Mouse (Mus musculus): ENCODE results near the gene Syn3.
A peak's percentile ranks its signal among the peaks of the same experiment; 100 is the strongest.
"Not testable (repeated sequence)": the region's sequence is repeated elsewhere in the genome, so short reads cannot be mapped to it uniquely, and the experiment has no call there.

Gene Syn3

DNA sequence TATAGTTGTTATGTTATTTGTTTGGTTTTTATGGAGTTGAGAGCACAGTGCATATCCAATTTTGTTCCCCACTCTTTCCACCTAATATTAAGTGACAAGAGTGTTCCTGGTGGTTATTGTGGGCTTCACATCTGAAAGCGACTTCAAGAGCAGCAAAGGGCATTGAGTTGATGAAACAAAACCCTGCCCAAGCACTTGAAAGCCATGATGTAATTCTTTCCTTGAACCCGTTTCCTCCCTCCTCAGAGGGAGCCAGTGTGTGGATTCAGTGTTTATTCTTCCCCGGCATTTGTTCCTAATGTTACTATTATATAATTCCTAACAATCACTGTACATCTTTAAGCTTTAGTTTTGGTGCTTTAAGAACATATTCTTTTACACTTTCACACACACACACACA is 361.6 kb downstream of the Syn3 start:
- no peak for DNase-seq

DNA sequence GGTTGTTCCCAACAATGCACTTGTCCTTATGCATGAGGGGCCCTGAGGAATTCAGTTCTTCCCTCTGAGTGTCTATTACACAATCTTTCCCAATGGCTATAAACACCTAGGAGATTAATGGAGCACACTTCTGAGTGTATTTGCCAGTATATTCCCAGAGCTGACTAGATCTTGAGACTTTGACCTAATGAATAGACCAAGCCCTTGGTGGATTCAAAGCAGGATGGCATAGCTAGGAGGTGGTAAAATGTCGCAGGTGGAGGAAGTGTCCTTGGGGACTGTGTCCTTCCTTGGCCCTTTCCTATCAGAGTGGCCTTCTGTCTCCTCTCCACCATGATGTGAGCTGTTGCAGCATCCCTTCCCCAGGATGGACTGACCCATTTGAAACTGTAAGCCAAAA is 362.4 kb downstream of the Syn3 start:
- DNase-seq, result no peak

DNA sequence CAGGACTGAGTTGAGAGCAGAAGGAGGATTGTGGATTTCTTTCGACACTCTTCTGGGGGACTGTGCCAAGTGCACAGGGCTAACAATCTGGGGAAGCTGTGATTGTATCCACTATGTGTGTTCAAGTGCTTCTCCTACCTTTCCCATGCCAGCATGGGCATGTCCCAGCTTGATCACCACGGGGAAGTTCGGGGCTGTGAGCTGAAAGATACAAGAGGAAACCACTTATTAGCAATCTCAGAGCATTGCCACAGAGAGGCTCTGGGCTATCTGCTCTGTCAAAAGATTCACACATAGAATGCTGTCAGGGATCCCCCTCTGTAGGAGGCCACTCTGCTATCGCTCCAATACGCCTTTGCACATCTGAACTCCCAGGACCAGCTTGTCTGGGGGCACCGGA is 363.8 kb downstream of the Syn3 start:
- DNase-seq, result no peak

DNA sequence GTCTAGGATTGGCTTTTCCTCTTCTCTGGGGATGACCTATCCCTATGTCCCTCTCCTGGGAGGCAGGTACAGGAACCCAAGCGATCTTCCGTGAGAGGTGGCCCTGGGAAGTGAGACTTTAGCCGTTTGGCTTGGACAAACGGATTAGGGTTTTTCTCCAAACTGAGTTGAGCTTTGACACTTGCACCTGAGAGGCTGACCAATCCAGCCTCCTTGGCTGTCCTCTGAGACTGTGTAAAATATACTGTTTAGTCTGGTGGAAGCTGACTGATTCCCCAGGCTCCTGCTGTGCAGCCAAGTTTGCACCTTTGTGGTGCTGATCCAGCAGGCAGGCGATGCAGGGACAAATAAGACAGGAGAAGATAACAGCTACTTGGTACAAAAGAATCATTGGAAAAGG is 364.4 kb downstream of the Syn3 start:
- no peak for DNase-seq

DNA sequence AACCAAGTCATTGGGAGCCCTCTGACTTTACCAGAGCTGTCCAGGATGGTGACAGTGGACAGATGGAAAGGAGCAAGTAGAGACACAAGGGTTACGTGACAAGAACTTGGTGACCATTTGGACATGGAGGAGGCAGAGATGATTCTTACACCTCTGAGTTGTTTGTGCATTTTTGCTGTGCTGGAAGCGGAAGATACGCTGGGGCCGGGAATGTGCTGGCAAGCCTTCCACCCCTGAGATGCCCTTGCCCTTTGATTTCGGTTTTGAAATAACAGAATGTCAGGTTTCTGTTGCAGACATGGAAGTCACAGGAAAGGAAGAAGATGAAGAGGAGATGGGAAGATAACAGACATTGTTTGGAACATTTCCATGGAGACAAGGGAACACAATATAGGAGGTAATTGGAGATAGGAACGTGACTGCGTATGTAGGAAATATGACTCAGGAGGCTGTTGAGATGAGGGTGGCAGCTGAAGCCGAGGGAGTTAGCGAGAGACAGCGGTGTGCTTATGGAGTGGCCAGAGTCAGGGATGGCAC is 366.2 kb downstream of the Syn3 start:
- no peak for DNase-seq

DNA sequence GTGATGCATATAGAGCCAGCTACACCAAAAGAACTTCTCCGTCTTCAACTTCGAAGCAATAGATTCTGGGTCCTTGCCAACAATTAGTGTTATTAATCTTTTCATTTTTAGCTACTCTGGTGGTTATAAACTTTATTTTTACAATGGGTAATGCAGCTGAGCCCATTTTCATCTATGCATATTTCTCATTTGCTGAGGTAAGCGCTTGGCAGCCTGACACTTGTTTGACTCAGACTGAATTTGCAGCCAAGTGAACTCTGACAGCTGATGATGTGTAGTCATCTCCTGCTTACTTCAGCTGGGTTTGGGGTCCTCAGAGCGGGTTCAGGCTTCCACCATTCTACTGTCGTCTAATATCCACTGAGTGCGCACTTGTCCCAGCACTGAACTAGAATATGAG is 369.6 kb downstream of the Syn3 start:
- no peak for DNase-seq

DNA sequence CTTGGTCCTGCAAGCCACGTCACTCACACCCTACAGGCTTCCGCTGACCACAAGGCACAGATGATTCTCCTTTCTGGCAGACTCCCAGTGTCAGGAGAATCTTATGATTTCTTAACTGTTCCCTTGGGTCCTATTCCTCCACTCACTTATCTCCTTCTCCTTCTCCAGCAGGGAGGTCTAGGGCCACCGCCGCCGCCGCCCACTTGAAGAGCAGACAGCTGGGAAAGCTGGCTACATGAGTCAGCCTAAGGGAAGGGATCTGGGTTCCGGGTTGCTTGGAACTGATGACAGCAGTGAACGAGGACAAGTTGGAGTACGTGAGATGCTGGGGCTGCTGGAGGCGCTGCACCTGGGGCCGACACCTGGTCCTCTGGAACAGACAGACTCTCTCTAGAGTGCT is 372.2 kb downstream of the Syn3 start:
- no peak for DNase-seq

DNA sequence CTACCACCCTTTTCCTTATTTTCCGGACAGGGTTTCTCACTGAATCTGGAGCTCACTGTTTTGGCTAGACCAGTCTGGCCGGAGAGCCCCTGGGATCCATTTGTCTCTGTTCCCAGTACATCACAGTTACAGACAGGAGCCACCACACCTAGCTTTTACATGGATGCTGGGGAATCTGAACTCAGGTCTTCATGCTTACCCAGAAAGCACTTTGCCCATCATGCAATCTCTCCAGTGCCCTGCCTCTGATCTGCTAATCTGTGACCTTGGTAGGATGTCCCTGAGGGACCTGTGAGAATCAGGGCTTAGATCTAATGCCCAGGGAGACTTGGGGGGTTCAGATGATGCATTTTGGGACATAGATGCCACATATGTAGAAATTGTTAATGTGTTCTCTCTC is 373.3 kb downstream of the Syn3 start:
- DNase-seq, result no peak

DNA sequence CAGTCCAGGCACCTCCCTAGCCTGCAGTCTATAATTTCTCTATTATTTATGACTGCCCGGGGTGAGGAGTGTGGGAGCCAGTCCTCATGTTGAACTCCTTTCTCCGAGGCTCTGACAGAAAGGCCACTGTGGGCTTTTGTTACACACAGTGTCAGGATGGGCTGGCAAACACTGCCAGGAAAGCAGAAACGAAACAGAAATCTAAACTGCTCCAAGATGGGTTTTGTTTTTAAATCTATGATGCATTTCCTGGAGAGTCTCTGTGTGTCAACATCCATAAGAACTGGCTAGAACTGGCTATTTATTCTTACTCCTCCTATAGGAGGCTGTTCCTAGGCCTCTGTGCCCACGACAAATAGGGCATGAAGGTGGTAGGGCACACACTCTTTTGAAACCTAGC is 374.6 kb downstream of the Syn3 start:
- no peak for DNase-seq

DNA sequence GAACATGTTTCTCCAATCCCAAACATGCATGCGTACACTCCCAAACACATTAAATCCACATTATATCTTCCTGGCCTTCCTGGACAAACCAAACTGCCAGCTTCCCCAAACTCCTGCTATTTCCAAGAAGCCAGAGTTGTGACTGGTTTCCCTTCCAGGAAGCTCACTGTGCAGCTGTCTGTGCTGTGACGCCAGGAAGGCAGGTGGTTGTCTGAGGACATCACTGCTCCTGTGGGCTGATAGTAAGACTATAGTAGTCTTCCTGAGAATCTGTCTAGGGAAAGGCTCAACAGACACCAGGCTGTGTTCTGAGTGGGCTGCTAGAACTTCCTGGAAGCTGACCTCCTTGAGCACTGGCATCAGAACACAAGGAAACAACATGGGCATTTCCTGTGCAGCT is 375.5 kb downstream of the Syn3 start:
- DNase-seq, result no peak

DNA sequence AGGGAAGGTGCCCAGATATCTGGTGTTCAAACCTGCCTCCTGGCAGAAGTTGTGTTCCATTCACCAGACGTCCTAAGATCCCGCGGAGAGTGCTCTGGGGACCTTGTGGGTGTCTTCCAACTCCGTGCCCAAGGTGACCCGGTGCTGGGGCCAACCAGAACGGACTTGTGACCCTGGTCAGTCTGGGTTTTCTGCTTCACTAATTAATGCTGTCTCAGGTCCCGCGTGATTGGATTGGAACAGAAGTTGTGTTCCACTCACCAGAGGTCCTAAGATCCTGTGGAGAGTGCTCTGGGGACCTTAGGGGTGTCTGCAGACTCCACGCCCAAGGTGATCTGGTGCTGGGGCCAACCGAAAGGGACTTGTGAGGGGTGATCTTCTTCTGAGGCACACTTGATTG is 376.2 kb downstream of the Syn3 start:
- DNase-seq, result not testable (repeated sequence)

DNA sequence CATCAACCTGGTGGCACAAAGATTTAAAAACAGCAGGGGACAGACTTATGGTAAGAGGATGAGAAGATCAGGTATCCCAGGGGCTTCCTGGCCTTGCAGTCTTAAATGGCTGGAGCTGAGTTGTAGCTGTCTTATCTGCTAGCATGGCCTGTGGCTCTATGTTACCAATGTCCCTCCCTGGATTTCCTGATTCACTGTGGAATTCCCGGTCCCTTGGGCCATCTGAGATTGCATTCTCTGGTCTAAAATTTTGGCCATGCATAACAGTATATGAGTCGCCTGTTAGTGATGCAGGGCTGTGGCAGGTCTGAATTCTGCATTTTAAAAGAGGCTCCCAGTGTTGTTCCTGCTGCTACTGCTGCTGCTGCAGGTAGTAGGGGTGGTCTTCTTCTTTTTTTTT is 382.4 kb downstream of the Syn3 start:
- DNase-seq, result no peak

DNA sequence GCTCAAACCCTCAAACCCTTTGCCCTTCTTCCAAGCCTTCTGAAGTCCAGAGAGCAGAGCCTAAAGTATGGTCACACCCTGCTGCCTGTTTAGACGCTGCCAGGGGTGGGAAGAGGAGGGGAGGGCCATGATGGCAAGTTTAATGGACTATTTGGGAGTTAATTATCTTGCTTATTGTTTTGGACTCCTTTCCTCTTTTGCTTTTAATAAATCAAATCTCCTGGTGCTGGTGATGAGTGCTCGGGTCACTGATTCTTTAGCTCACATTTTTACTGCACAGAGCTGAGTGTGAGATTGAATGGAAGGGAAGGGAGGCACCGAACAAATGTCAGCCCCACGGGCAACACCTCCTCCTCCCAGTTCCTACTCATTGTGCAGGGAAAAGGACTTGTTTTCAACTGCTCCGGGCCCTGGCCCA is 384.3 kb downstream of the Syn3 start:
- no peak for DNase-seq

DNA sequence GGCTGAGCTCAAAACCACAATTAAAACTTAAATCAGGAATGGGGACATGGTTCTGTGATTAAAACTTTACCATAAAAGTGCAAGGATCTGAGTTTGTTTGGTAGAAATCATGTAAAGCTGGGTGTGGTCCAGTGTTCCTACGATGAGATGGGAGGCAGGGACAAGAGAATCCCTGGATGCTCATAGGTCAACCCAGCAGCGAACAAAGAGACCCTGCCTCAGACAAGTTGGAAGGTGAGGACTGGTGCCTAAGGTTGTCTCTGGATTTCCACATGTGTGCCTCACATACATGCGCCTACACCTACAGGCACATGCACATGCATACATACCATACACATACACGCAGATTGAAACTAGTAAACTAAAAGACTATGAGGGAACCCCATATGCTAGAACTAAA is 389.9 kb downstream of the Syn3 start:
- no peak for DNase-seq

DNA sequence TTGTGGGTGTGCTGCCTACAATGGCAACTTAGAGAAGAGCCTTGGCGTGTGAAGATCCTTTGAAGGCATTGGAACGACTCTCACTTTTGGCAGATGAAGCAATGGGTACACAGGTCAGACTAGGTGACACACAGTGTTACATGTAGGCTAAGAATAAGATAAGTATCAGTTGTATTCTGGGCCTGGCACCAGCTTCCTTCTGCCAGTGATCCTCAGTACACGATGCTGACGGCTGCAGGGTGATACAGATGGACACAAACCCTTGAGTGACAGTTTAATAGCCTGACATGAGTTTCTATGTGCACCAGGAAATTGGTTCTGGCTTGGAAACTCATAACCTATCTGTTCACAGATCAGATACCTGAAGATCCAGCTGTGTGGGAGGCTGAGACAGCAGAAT is 391.0 kb downstream of the Syn3 start:
- no peak for DNase-seq

DNA sequence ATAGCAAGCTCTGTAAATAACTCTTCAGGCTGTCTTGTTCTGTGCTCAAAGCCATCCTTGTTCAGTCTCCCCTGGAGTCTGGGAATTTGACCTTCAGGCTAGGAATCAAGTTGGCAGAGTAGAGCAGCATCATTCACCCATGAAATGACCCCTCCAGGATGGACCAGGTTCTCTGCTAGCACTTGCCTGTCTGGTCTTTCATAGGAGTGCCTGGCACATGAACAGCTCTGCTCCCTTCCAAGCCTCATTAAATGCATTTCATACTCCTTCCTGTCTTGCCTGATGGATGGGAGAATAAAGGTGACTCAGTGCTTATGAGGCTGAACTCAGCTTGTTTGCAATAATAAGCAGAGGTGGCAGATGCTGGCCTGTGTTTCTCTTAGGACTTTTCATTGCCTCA is 394.7 kb downstream of the Syn3 start:
- DNase-seq, result no peak

DNA sequence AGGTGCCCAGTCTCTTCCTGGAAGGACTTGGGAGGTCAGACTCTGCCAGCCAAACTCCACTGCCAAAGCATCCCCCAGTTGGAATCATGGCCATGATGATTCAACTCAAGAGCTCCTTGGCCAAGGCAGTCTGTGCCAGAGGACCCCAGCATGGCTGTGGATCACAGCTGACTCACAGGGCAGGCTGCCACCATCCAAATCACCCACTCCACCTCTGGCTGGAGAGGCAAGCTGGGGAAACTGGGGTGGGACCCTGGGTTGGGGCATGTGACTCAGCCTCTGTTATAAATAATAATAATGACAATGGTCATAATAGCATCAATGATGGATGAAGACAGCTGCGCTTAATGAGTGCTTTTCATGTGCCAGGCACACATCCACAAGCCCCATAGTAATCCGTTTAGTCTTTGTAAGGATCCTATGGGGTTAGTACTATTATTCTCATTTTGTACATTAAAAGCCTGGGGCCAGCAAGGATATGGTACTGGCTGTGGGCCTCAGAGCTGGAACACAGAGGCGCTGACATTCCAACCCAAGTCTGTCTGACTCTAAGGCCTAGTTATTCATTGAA is 398.3 kb downstream of the Syn3 start:
- DNase-seq, result no peak

DNA sequence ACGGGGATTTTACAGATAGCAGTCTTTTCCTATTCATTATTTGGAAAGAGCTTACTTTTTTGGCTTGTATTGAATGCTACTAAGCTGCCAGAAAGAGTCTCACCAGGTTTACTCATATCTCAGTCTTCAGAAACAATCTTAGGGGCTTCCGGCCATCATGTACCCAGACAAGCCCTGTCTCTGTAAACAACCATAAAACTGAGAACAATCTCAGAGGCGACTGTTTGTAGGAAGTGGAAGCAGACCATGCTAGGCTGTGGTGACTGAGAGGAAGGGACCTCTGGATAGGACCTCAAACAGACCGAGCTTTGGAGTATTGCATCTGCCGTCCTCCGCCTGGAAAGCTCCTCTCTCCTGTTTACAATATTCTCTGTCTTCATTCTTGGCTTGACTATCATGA is 400.3 kb downstream of the Syn3 start:
- DNase-seq, result no peak

DNA sequence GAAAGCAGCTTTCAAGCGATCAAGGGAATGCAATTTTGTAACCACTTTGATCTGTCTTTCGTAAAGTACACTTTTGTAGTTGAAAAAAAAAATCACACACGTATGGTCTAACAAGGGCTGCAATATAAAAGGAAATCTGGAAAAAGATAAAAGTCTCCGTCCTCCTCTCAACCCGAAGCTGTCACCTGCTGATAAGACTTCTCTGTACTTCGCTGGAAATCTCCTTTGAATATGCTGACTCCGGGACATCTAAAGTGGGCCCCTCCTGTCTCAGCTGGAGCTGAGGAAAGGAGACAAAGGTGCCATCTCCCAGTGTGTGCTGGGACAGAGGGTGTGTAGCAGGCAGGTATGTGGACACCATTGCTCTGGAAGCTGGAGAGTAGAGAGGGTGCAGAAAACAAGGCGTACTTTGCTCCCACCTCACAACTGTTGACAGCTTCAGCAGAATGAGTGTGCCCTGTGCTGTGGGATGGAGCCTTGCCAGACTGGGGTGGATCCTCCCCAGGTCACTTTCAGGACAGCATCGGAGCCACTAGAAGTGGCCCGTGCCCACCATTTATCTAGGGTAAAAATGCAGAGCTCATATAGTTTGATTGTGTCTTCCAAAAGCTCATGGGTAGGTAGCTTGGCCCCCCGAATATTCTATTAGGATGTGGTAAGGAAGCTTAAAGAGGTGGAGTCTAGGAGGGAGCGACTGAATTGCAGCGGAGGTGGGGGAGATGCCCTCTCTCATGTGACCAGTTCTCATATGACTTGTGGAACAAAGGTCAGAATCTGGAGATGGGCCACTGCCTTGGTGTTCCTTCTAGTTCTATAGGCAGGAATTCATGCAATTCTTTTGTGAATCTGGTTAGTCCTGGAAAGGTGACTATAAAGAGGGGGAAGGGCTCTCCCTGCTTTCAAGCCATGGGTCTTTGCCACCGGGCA is 405.3 kb downstream of the Syn3 start:
- no peak for DNase-seq

DNA sequence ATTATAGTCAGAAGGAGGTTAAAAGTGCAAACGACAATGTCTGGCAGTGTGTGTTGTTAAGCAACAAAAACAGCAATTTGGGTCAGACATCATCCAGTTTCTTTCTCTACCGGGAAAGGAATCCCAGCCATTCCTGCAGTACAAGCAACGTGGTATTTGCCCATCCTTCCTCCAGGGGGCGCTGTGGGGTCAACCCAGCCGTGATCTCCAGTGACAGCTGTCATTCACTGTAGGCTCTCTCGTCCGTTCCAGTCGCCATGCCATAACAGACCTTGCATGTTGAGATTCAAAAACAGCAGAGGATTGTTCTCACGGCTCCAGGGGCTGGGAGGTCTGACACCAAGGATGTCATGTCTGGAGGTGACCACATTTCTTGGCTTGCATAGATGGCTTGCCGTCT is 406.8 kb downstream of the Syn3 start:
- DNase-seq, result peak; percentile 7

DNA sequence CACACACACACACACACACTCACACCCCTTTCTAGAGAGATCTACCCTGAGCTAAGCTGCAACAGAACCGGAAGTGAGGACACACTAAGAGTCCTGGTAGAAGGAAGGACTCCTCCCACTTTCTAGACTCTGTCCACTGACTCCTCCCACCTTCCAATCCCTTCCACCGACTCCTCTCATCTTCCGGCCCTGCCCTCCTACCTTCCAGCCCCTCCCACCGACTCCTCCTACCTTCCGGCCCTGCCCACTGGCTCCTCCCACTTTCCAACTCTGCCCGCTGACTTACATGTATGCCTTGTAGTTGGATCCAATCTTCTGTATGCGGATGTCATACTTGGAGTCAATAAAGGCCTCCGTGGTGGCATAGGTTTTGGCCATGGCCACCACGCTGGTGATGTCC is 418.8 kb downstream of the Syn3 start:
- DNase-seq, result no peak

DNA sequence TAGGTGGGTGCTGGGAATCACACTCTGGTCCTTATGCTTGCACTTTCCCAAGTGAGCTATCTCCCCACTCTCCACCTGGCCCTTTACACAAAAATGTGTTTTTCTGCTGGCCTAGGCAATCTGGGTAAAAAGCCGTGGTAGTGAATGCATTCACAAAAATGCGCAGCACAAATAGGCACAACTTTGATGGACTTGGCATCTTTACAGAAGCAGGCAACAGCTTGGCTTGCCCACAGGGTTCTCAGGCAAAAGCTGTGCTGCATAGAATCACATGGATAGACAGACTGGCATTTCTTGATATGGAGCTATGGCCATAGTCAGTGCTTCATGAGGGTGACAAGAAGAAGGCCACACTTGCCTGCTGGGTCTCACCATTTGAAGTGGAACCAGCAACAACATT is 419.9 kb downstream of the Syn3 start:
- no peak for DNase-seq

DNA sequence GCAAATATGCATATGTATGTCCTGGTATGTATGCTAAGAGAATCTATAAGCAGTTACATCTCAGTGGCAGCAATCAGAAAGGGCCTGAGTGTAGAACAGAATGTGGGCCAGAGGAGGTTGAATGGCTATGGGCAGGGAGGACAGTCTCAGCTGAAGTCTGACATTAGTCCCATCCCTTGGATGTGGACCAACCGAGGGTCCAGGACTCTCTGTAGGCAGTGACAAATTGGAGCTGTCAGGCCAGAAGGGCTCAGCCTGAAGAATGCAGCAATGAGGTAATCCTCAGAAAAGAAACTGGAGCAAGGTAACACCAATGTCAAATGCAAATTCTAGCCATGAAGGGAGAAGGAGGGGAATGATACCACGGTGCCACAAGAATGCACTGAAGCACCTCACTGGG is 421.4 kb downstream of the Syn3 start:
- no peak for DNase-seq

DNA sequence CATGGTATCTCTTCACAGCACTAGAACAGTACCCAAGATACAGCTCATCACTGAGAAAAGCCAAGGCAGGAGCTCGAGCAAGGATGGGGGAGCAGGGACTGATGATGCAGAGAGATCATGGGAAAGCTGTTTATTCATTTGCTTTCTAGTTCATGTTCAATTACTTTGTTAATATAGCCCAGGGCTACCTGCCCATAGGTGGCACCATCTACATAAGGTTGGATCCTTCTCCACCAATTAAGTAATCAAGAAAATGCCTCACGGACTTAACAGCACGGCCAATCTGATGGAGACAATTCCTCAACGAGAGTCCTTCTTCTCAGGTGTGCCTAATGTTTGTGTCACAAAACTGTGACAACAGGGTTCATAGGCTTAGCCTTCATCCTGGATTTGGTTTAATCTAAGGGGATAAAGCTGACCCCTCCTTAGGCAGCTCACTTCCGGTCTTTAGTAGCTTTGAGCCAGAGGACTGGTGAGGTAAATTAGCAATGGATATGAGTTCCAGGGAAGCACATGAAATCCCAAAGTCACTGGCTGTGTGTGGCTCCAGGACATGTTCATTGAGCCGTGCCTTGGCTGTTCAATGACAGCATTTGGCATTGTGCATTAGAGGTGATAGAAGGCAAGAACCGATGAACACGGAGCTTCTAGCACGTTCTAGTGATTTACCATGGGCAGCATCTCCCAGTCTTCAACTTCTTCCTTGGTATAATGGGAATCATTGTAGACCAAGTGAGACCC is 423.6 kb downstream of the Syn3 start:
- no peak for DNase-seq

Measured in cerebellum, adult 8-10 months (tissue).